Mouse (Mus musculus): Measurements from ENCODE around the gene Adgrf3. TPM values are rescaled to one million over a fixed set of nuclear protein-coding genes. Genes with fewer than 3 reads are reported as not detected.

The Adgrf3 gene
- polyA plus RNA-seq, 1 experiment from 2014 or later = not detected

DNA sequence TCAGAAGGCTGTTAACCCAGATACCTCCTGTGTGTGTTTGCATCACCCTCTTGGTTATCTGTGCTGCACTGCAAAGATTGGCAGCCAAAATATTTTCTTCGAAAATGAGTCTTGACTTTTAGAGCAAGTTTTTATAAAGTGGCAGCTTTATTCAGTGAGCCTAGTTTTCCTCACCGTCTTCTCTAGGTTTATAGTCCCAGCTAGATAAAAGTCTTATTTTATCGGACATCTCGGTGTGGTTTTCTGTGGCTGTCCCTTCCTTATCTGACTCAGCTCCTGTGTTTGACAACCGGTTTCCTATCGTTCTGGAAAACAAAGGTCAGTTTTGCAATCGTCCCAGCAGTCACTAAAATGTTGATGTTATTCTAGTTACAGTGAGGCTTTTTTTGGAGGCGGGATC, 28.5 kb upstream of the Adgrf3 start:
- peak overlapping the region; percentile 74; the same call in 1 of the 2 replicates for H3K4me2 ChIP-seq (ENCODE audit: low read depth, low read length)
- H3K27ac ChIP-seq (replicated peaks; ENCODE audit: low read depth, low read length) = no peak overlapping the region
- H3K4me3 ChIP-seq (ENCODE audit: low read depth, low read length) = no peak overlapping the region
- H3K36me3 ChIP-seq (replicated peaks; ENCODE audit: control insufficient read depth, insufficient read depth, low read depth, low read length) = no peaks in the 10 kb centered on the region
- H3K9me3 ChIP-seq (replicated peaks; ENCODE audit: control insufficient read depth, low read length) = no peaks in the 10 kb centered on the region
- DNase-seq (ENCODE audit: low spot score) (no peak), ATAC-seq (replicated peaks; ENCODE audit: insufficient number of reproducible peaks, low FRiP score, low TSS enrichment, low read depth) (no peak)
- H3K9ac ChIP-seq (replicated peaks; ENCODE audit: low read length) = no peak overlapping the region
- 73% methylated on average over 8 of the region's 8 CpGs for WGBS
- H3K27me3 ChIP-seq (ENCODE audit: control insufficient read depth, insufficient read depth, low read length) = no peaks in the 10 kb centered on the region
- no peaks in the 10 kb centered on the region for H3K4me1 ChIP-seq (ENCODE audit: control insufficient read depth, insufficient read depth, low read length)

DNA sequence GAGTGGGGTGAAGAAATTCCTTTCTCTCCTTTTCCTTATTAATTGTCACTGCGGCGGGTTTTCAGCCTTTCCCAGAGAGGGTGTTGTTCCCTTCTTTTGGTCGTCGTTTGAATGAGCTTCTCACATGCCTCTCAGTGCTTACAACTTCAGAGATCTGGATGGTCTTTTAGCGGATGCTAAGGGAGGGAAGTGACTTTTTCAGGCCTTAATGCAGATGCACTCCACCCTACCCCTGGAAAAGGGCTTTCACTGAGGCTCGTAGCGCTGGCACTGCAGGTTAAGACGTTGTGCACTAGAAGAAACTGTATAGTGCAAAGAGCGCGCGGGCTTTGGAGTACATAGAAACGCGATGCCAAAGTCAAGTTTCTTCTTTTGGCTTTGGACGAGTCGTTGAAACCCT, 27.5 kb upstream of the Adgrf3 start:
- peak; percentile 52 for DNase-seq (ENCODE audit: low spot score)
- no peaks in the 10 kb centered on the region for H3K36me3 ChIP-seq (replicated peaks; ENCODE audit: control insufficient read depth, insufficient read depth, low read depth, low read length)
- peak overlapping the region; percentile 79 for H3K27ac ChIP-seq (replicated peaks; ENCODE audit: low read depth, low read length)
- peak overlapping the region; percentile 74 for H3K4me2 ChIP-seq (ENCODE audit: low read depth, low read length)
- H3K9me3 ChIP-seq (replicated peaks; ENCODE audit: control insufficient read depth, low read length) = no peaks in the 10 kb centered on the region
- H3K27me3 ChIP-seq (ENCODE audit: control insufficient read depth, insufficient read depth, low read length) = no peaks in the 10 kb centered on the region
- no peak for ATAC-seq (replicated peaks; ENCODE audit: insufficient number of reproducible peaks, low FRiP score, low TSS enrichment, low read depth)
- peak overlapping the region; percentile 85 for H3K9ac ChIP-seq (replicated peaks; ENCODE audit: low read length)
- 2% methylated on average over 15 of the region's 15 CpGs for WGBS
- H3K4me1 ChIP-seq (ENCODE audit: control insufficient read depth, insufficient read depth, low read length) = no peaks in the 10 kb centered on the region
- H3K4me3 ChIP-seq (ENCODE audit: low read depth, low read length) = peak overlapping the region; percentile 86

DNA sequence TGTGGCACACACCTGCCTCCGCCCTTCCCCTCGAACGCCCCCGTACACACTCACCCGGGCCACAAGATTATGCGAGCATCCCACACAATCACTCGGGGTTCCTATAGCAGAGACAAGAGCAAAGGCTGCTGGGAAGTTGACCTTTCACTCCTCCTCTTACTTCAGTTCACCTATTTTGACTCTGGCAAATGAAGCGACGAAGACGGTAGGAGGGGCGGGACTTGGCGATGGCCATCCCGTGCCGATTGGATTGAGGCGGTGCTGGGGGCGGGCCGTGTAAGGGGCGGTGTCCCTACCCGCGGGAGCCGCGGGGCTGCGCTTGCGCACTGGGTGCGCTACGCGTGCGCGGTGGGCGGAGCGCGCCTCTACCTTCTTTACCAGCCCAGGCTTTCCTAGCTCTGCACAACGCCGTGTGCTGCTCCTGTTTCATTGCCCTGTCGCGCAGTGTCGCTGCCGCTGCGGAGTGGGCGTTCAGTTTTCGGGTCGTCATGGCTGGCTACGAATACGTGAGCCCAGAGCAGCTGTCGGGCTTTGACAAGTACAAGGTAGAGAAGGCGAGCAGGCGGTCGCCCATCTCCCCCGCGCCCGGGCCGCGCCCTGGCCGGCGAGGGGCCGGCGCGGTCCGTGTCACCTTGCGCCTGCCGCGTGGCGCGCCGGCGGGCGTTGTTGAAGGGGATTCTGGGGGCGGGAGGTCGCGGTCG, 26.9 kb upstream of the Adgrf3 start, which contains the start of gene Selenoi:
Gene Selenoi (plus strand): TSS at position 311 of the 701 bp plus-strand sequence.
- peak; percentile 99 for ATAC-seq (replicated peaks; ENCODE audit: insufficient number of reproducible peaks, low FRiP score, low TSS enrichment, low read depth)
- Histone ChIP-seq H3K4me1 (ENCODE audit: control insufficient read depth, insufficient read depth, low read length) (no peaks in the 10 kb centered on the region), H3K27me3 (ENCODE audit: control insufficient read depth, insufficient read depth, low read length) (no peaks in the 10 kb centered on the region), H3K4me2 (ENCODE audit: low read depth, low read length) (peak within 1 kb of the TSS; percentile 74), H3K27ac (replicated peaks; ENCODE audit: low read depth, low read length) (peak within 1 kb of the TSS; percentile 79), H3K9me3 (replicated peaks; ENCODE audit: control insufficient read depth, low read length) (no peaks in the 10 kb centered on the region), H3K36me3 (replicated peaks; ENCODE audit: control insufficient read depth, insufficient read depth, low read depth, low read length) (no peaks in the 10 kb centered on the region), H3K9ac (replicated peaks; ENCODE audit: low read length) (peak within 1 kb of the TSS; percentile 85), H3K4me3 (ENCODE audit: low read depth, low read length) (peak within 1 kb of the TSS; percentile 86)
- peak; percentile 98 for DNase-seq (ENCODE audit: low spot score)
- WGBS = 4% methylated on average over 71 of the region's 71 CpGs

DNA sequence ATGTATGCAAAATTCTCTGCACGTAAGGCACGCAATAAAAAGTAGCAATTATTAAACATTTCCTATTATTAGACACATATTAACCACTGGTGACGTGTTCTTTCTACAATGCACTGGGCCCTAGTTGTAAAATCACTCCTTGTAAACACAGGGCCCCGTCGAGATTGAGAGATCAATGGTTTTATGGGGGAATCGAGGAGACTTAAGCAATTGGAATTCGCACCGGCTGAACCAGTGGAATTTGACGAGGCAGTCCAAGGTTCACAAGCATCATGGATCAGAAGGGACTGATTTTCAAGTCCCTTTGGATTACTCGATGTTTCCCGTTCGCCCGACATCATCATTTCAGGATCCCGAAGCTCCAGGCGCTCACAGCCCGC, 26.4 kb upstream of the Adgrf3 start:
- H3K27ac ChIP-seq (replicated peaks; ENCODE audit: low read depth, low read length) = 0 out of 2 replicates have a peak overlapping the region, but pooled peaks have one; percentile 36

DNA sequence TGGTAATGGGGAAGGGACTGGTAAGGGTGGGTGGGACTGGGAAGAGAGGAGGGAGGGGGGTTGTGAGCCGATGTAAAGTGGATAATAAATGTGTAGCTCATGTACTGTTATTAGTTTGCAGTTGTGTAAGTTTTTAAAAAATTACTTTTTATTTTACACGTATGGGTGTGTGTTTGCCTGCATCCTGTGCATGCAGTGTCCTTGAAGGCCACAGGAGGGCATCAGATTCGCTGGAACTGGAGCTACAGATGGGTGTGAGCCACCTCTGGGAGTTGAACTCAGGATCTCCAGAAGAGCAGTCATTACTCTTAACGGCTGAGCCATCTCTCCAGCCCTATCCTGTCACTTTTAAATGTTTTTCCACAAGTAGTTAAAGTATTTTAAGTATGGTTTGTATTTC, 25.4 kb upstream of the Adgrf3 start:
- Histone ChIP-seq H3K4me1 (ENCODE audit: control insufficient read depth, insufficient read depth, low read length) (no peaks in the 10 kb centered on the region), H3K36me3 (replicated peaks; ENCODE audit: control insufficient read depth, insufficient read depth, low read depth, low read length) (no peaks in the 10 kb centered on the region), H3K4me2 (ENCODE audit: low read depth, low read length) (no peak overlapping the region), H3K9ac (replicated peaks; ENCODE audit: low read length) (no peak overlapping the region), H3K27me3 (ENCODE audit: control insufficient read depth, insufficient read depth, low read length) (no peaks in the 10 kb centered on the region), H3K9me3 (replicated peaks; ENCODE audit: control insufficient read depth, low read length) (no peaks in the 10 kb centered on the region), H3K4me3 (ENCODE audit: low read depth, low read length) (no peak overlapping the region), H3K27ac (replicated peaks; ENCODE audit: low read depth, low read length) (no peak overlapping the region)
- DNase-seq (ENCODE audit: low spot score) (no peak), ATAC-seq (replicated peaks; ENCODE audit: insufficient number of reproducible peaks, low FRiP score, low TSS enrichment, low read depth) (no peak)
- 82% methylated on average over 4 of the region's 4 CpGs for WGBS

More for the DNA sequence above, 26.4 kb upstream of the Adgrf3 start:
- no peak for DNase-seq (ENCODE audit: low spot score)
- no peak for ATAC-seq (replicated peaks; ENCODE audit: insufficient number of reproducible peaks, low FRiP score, low TSS enrichment, low read depth)
- peak overlapping the region; percentile 41 for H3K4me2 ChIP-seq (ENCODE audit: low read depth, low read length)
- H3K4me1 ChIP-seq (ENCODE audit: control insufficient read depth, insufficient read depth, low read length) = no peaks in the 10 kb centered on the region
- WGBS = 55% methylated on average over 16 of the region's 16 CpGs
- no peaks in the 10 kb centered on the region for H3K36me3 ChIP-seq (replicated peaks; ENCODE audit: control insufficient read depth, insufficient read depth, low read depth, low read length)
- no peaks in the 10 kb centered on the region for H3K27me3 ChIP-seq (ENCODE audit: control insufficient read depth, insufficient read depth, low read length)
- peak overlapping the region; percentile 86 for H3K4me3 ChIP-seq (ENCODE audit: low read depth, low read length)
- H3K9me3 ChIP-seq (replicated peaks; ENCODE audit: control insufficient read depth, low read length) = no peaks in the 10 kb centered on the region
- H3K9ac ChIP-seq (replicated peaks; ENCODE audit: low read length) = peak overlapping the region; percentile 62

DNA sequence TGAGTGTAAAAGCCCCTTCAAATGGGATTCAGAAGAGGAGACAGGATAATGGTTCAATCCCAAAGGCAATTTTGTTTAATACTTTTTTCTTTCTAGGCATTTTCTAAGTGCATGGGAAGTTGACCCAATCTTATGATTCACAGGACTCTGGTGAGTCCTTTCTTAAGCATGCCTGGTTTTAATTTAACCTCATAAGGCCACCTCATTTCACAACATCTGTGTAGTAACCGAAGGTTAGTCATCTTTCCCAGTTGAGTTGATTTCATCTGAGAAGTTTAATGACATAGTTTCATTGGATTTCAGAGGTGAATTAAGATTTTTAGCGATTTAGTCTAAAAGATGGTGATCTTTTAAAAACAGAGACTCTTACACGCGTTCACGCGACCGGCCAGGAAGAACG, 17.2 kb upstream of the Adgrf3 start:
- no peak overlapping the region for H3K4me2 ChIP-seq (ENCODE audit: low read depth, low read length)
- WGBS = 95% methylated on average over 8 of the region's 8 CpGs
- no peak overlapping the region for H3K27ac ChIP-seq (replicated peaks; ENCODE audit: low read depth, low read length)
- DNase-seq (ENCODE audit: low spot score) (no peak), ATAC-seq (replicated peaks; ENCODE audit: insufficient number of reproducible peaks, low FRiP score, low TSS enrichment, low read depth) (no peak)
- H3K9ac ChIP-seq (replicated peaks; ENCODE audit: low read length) = no peak overlapping the region
- no peaks in the 10 kb centered on the region for H3K9me3 ChIP-seq (replicated peaks; ENCODE audit: control insufficient read depth, low read length)
- H3K36me3 ChIP-seq (replicated peaks; ENCODE audit: control insufficient read depth, insufficient read depth, low read depth, low read length) = no peaks in the 10 kb centered on the region; the same call in 1 of the 2 replicates
- no peaks in the 10 kb centered on the region for H3K4me1 ChIP-seq (ENCODE audit: control insufficient read depth, insufficient read depth, low read length)
- H3K4me3 ChIP-seq (ENCODE audit: low read depth, low read length) = no peak overlapping the region
- no peaks in the 10 kb centered on the region for H3K27me3 ChIP-seq (ENCODE audit: control insufficient read depth, insufficient read depth, low read length)

DNA sequence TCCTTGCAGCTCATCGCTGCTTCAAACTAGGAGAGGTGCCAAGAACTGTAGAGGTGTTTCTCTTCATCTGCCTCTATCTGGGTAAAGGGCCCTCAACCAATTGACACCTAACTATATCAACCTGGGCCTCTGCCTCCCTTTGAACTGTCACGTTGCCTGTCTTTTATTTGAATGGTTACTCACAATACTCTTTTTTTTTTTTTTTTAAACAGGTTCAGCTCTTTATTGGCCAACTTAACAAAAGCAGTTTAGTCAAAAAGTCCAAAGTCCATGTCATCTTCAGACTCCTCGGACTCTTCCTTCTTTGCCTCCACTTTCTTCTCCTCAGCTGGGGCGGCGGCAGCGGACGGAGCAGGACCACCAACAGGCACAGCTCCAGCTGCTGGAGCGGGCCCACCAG, 15.1 kb upstream of the Adgrf3 start:
- no peak overlapping the region for H3K4me3 ChIP-seq (ENCODE audit: low read depth, low read length)
- DNase-seq (ENCODE audit: low spot score) = no peak
- WGBS = 95% methylated on average over 8 of the region's 8 CpGs
- H3K9me3 ChIP-seq (replicated peaks; ENCODE audit: control insufficient read depth, low read length) = no peaks in the 10 kb centered on the region
- no peak overlapping the region for H3K27ac ChIP-seq (replicated peaks; ENCODE audit: low read depth, low read length)
- H3K9ac ChIP-seq (replicated peaks; ENCODE audit: low read length) = no peak overlapping the region
- no peaks in the 10 kb centered on the region for H3K4me1 ChIP-seq (ENCODE audit: control insufficient read depth, insufficient read depth, low read length)
- H3K4me2 ChIP-seq (ENCODE audit: low read depth, low read length) = no peak overlapping the region
- H3K27me3 ChIP-seq (ENCODE audit: control insufficient read depth, insufficient read depth, low read length) = no peaks in the 10 kb centered on the region
- H3K36me3 ChIP-seq (replicated peaks; ENCODE audit: control insufficient read depth, insufficient read depth, low read depth, low read length) = no peaks in the 10 kb centered on the region; the same call in 1 of the 2 replicates
- ATAC-seq (replicated peaks; ENCODE audit: insufficient number of reproducible peaks, low FRiP score, low TSS enrichment, low read depth) = no peak

DNA sequence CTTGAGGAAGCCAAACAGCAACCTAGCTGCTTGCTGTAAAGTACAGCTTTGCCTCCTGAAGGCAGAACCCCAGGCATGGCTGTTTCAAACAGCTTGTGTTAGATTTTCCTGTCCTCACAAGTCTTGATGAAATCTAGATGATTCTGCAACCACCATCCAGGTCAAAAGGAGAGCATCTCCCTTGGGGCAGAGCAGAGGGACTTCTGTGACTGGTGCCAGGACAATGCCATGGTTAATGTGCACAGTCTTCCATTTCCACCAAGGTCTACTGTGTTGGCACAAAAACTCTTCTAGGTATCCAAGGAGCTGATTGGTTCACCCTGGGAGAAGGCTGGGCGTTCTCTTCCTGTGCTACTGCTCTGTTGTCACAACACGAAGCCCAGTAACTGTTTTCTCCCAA, 14.2 kb upstream of the Adgrf3 start:
- Histone ChIP-seq H3K4me1 (ENCODE audit: control insufficient read depth, insufficient read depth, low read length) (no peaks in the 10 kb centered on the region), H3K9me3 (replicated peaks; ENCODE audit: control insufficient read depth, low read length) (no peaks in the 10 kb centered on the region), H3K27ac (replicated peaks; ENCODE audit: low read depth, low read length) (no peak overlapping the region), H3K4me2 (ENCODE audit: low read depth, low read length) (no peak overlapping the region), H3K9ac (replicated peaks; ENCODE audit: low read length) (no peak overlapping the region), H3K27me3 (ENCODE audit: control insufficient read depth, insufficient read depth, low read length) (no peaks in the 10 kb centered on the region), H3K4me3 (ENCODE audit: low read depth, low read length) (no peak overlapping the region), H3K36me3 (replicated peaks; ENCODE audit: control insufficient read depth, insufficient read depth, low read depth, low read length) (no peaks in the 10 kb centered on the region; the same call in 1 of the 2 replicates)
- 87% methylated on average over 2 of the region's 2 CpGs for WGBS
- DNase-seq (ENCODE audit: low spot score) = no peak
- no peak for ATAC-seq (replicated peaks; ENCODE audit: insufficient number of reproducible peaks, low FRiP score, low TSS enrichment, low read depth)

Measured in embryonic facial prominence, embryonic 11.5 days (tissue).